8 mouse cellular contexts compared by ENCODE assay signal in the genomic region with DNA sequence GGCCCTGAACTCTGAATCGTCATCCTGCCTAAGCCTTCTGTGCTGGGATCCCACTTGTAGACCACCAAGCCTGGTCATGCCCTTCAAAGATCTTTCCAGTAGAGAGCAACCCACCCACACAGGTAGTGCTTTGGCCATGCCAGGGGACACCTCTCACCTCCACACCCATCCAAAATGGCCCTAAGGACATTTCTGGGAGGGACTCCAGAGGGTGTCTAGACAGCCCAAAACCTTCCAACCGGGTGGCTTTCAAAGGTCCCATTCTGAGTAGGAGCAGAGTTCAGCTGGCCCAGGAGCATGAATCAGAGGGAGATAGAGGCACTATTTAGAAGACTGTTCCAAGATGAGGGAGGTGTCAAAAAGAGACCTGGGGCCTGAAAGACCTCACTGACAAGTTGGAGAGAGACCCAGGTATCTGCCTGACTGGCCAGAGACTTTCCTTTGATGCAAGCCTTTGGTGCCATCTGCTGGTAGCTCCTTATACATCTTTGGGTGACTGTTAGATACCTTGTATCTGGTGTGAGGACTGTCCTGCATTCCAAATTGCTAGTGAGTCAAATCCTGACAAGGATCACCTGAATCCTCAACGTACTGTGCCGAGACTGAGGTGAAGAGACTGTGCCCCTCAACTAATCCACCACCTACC. TPM values are rescaled to one million over a fixed set of nuclear protein-coding genes. Genes with fewer than 3 reads are reported as not detected.
A peak's percentile ranks its signal among the peaks of the same experiment; 100 is the strongest.
DNase-seq lines count a peak whose midpoint lies in the region; ATAC-seq and TF ChIP-seq lines count a peak whose summit lies in the region.

No protein-coding gene starts in this region.

- no peak overlapping the region for H3K4me2 ChIP-seq in kidney, postnatal 0 days (ENCODE audit: low read length)
- H3K4me2 ChIP-seq in liver, embryonic 11.5 days: no peak overlapping the region
- no peak overlapping the region for H3K4me2 ChIP-seq in neural tube, embryonic 15.5 days

- H3K36me3 ChIP-seq in C2C12 (ENCODE audit: control insufficient read depth, insufficient read depth): no peaks in the 10 kb centered on the region
- no peaks in the 10 kb centered on the region for H3K36me3 ChIP-seq in kidney, postnatal 0 days (ENCODE audit: insufficient read depth, low read length)
- no peaks in the 10 kb centered on the region for H3K36me3 ChIP-seq in liver, embryonic 11.5 days (ENCODE audit: control insufficient read depth, insufficient read depth, low read length)
- no peaks in the 10 kb centered on the region for H3K36me3 ChIP-seq in neural tube, embryonic 15.5 days

- no peaks in the 10 kb centered on the region for H3K79me2 ChIP-seq in C2C12 (ENCODE audit: control insufficient read depth, insufficient read depth)

- H3K4me3 ChIP-seq in C2C12 (ENCODE audit: insufficient read depth, poor library complexity, severe bottlenecking): no peak overlapping the region
- no peak overlapping the region for H3K4me3 ChIP-seq in kidney, postnatal 0 days (replicated peaks; ENCODE audit: low read depth, low read length)
- no peak overlapping the region for H3K4me3 ChIP-seq in liver, embryonic 11.5 days (ENCODE audit: low read depth, low read length)
- H3K4me3 ChIP-seq in neural tube, embryonic 15.5 days (replicated peaks): no peak overlapping the region

- no peak overlapping the region for H3K27ac ChIP-seq in kidney, postnatal 0 days
- H3K27ac ChIP-seq in liver, embryonic 11.5 days (ENCODE audit: low read depth, low read length): peak overlapping the region; percentile 88
- no peak overlapping the region for H3K27ac ChIP-seq in neural tube, embryonic 15.5 days (replicated peaks)

- peak; percentile 46 for TF ChIP-seq CTCF in C2C12 (IDR thresholded peaks at IDR 0.05; ENCODE audit: control insufficient read depth, insufficient read depth, insufficient read length)
- peak; percentile 91 for TF ChIP-seq CTCF in kidney, postnatal 0 days (IDR thresholded peaks at IDR 0.05; ENCODE audit: low read depth)

- peak; percentile 74 for ATAC-seq in common myeloid progenitor, adult 5-6 weeks (replicated peaks; ENCODE audit: low read depth, poor library complexity, severe bottlenecking)
- no peak for ATAC-seq in kidney, postnatal 0 days (replicated peaks; ENCODE audit: low FRiP score, low read depth)
- peak; percentile 75 for ATAC-seq in liver, embryonic 11.5 days (replicated peaks; ENCODE audit: low FRiP score)
- peak; percentile 72; the same call in 1 of the 2 replicates for ATAC-seq in neural tube, embryonic 15.5 days (ENCODE audit: low FRiP score)

- no peak overlapping the region for H3K9ac ChIP-seq in kidney, postnatal 0 days (ENCODE audit: low read depth, low read length)
- H3K9ac ChIP-seq in liver, embryonic 11.5 days (ENCODE audit: low read depth, low read length): peak overlapping the region; percentile 54
- H3K9ac ChIP-seq in neural tube, embryonic 15.5 days (replicated peaks): no peak overlapping the region

- no peaks in the 10 kb centered on the region for H3K9me3 ChIP-seq in kidney, postnatal 0 days (replicated peaks; ENCODE audit: low read length)
- H3K9me3 ChIP-seq in liver, embryonic 11.5 days (ENCODE audit: control insufficient read depth, low read length): no peaks in the 10 kb centered on the region
- H3K9me3 ChIP-seq in neural tube, embryonic 15.5 days (replicated peaks): no peaks in the 10 kb centered on the region

- no peaks in the 10 kb centered on the region for H3K79me3 ChIP-seq in C2C12 (ENCODE audit: low read depth)

- 56% methylated on average over 4 of the region's 4 CpGs for WGBS in kidney, postnatal 0 days
- 58% methylated on average over 4 of the region's 4 CpGs for whole genome bisulfite sequencing in liver, embryonic 11.5 days
- 69% methylated on average over 4 of the region's 4 CpGs for WGBS in neural tube, embryonic 15.5 days

- peaks cover 4% of the 10 kb centered on the region for H3K27me3 ChIP-seq in C2C12 (ENCODE audit: control insufficient read depth, insufficient read depth, insufficient read length)
- no peaks in the 10 kb centered on the region for H3K27me3 ChIP-seq in kidney, postnatal 0 days (ENCODE audit: insufficient read depth, low read length)
- peaks cover 10% of the 10 kb centered on the region for H3K27me3 ChIP-seq in liver, embryonic 11.5 days (replicated peaks; ENCODE audit: control insufficient read depth, insufficient read depth, low read length)
- peaks cover 40% of the 10 kb centered on the region for H3K27me3 ChIP-seq in neural tube, embryonic 15.5 days (replicated peaks)

- no peak overlapping the region for H3ac ChIP-seq in C2C12 (ENCODE audit: control insufficient read depth, insufficient read length, low read depth)

- DNase-seq in T-cell, adult 2 months (ENCODE audit: low spot score): peak; percentile 72
- peak; percentile 23 to 52 for DNase-seq in heart, adult 9 months (ENCODE audit: low spot score in 2 of 2)
- peak; percentile 90 for DNase-seq in kidney, postnatal 0 days (ENCODE audit: low spot score)
- no peak for DNase-seq in liver, embryonic 11.5 days (ENCODE audit: low spot score)
- peak; percentile 41 to 67 for DNase-seq in thymus, postnatal 10 days (ENCODE audit: low spot score in 2 of 2)

- H3K4me1 ChIP-seq in kidney, postnatal 0 days (replicated peaks; ENCODE audit: insufficient read depth, low read length): no peaks in the 10 kb centered on the region
- H3K4me1 ChIP-seq in liver, embryonic 11.5 days (replicated peaks; ENCODE audit: control insufficient read depth, insufficient read depth, low read length): peaks cover 13% of the 10 kb centered on the region
- H3K4me1 ChIP-seq in neural tube, embryonic 15.5 days: 0 out of 2 replicates have a peak, but pooled peaks cover 3% of the 10 kb centered on the region

TF ChIP-seq in C2C12, 6 proteins besides CTCF, POLR2A, EP300 and RAD21:
- no peak for TF ChIP-seq USF1 (IDR thresholded peaks at IDR 0.05; ENCODE audit: low read depth)
- TF ChIP-seq MAX (IDR thresholded peaks at IDR 0.05): no peak
- TF ChIP-seq CEBPB (IDR thresholded peaks at IDR 0.05; ENCODE audit: low read depth): no peak
- TF ChIP-seq MYOG (IDR thresholded peaks at IDR 0.05; ENCODE audit: control insufficient read depth, extremely low read depth, insufficient read length): no peak
- no peak for TF ChIP-seq MYOD1 (IDR thresholded peaks at IDR 0.05; ENCODE audit: control insufficient read depth, insufficient read length, low read depth)
- TF ChIP-seq FOSL1 (IDR thresholded peaks at IDR 0.05; ENCODE audit: insufficient read depth, low read length, poor library complexity, severe bottlenecking): no peak

RNA-seq across cellular contexts. Expression of a gene that starts 24.5 kb away (rescaled TPM):
- polyA plus RNA-seq in C2C12 (2012; fragmentation: generic; extraction: Trizol): 0.67 TPM
- 1.1 TPM in 1 of 2 replicates, not detected in the other for total RNA-seq in common myeloid progenitor, adult 5-6 weeks (2017)
- 76.5 and 77.1 TPM in 2 replicates for polyA plus RNA-seq in kidney, postnatal 0 days (2015; fragmentation: Nextera tagmentation; extraction: Ambion mirVana)
- 5.4 and 7.7 TPM in 2 replicates for polyA plus RNA-seq in liver, embryonic 11.5 days (2014; fragmentation: Nextera tagmentation; extraction: Ambion mirVana)
- polyA plus RNA-seq in neural tube, embryonic 15.5 days (2015; fragmentation: Nextera tagmentation; extraction: Ambion mirVana): 0.23 and 10.7 TPM in 2 replicates

RNA-seq across cellular contexts. Expression of a gene that starts 28.8 kb away (rescaled TPM):
- 252 TPM for polyA plus RNA-seq in C2C12 (2012; fragmentation: generic; extraction: Trizol)
- total RNA-seq in common myeloid progenitor, adult 5-6 weeks (2017): 295 and 302 TPM in 2 replicates
- polyA plus RNA-seq in kidney, postnatal 0 days (2015; fragmentation: Nextera tagmentation; extraction: Ambion mirVana): 420 and 440 TPM in 2 replicates
- 442 and 472 TPM in 2 replicates for polyA plus RNA-seq in liver, embryonic 11.5 days (2014; fragmentation: Nextera tagmentation; extraction: Ambion mirVana)
- polyA plus RNA-seq in neural tube, embryonic 15.5 days (2015; fragmentation: Nextera tagmentation; extraction: Ambion mirVana): 269 and 298 TPM in 2 replicates

RNA-seq across cellular contexts. Expression of a gene that starts 35.7 kb away (rescaled TPM):
- 18.9 TPM for polyA plus RNA-seq in C2C12 (2012; fragmentation: generic; extraction: Trizol)
- 7.4 and 9.0 TPM in 2 replicates for total RNA-seq in common myeloid progenitor, adult 5-6 weeks (2017)
- 40.5 and 45.3 TPM in 2 replicates for polyA plus RNA-seq in kidney, postnatal 0 days (2015; fragmentation: Nextera tagmentation; extraction: Ambion mirVana)
- polyA plus RNA-seq in liver, embryonic 11.5 days (2014; fragmentation: Nextera tagmentation; extraction: Ambion mirVana): 22.2 and 27.4 TPM in 2 replicates
- 50.5 and 55.8 TPM in 2 replicates for polyA plus RNA-seq in neural tube, embryonic 15.5 days (2015; fragmentation: Nextera tagmentation; extraction: Ambion mirVana)

RNA-seq across cellular contexts. Expression of a gene that starts 35.7 kb away (rescaled TPM):
- polyA plus RNA-seq in C2C12 (2012; fragmentation: generic; extraction: Trizol): 21.4 TPM
- total RNA-seq in common myeloid progenitor, adult 5-6 weeks (2017): 18.7 and 29.1 TPM in 2 replicates
- polyA plus RNA-seq in kidney, postnatal 0 days (2015; fragmentation: Nextera tagmentation; extraction: Ambion mirVana): 64.1 and 64.2 TPM in 2 replicates
- 48.6 and 54.0 TPM in 2 replicates for polyA plus RNA-seq in liver, embryonic 11.5 days (2014; fragmentation: Nextera tagmentation; extraction: Ambion mirVana)
- 178 and 200 TPM in 2 replicates for polyA plus RNA-seq in neural tube, embryonic 15.5 days (2015; fragmentation: Nextera tagmentation; extraction: Ambion mirVana)

RNA-seq across cellular contexts. Expression of a gene that starts 50.7 kb away (rescaled TPM):
- 14.9 TPM for polyA plus RNA-seq in C2C12 (2012; fragmentation: generic; extraction: Trizol)
- 11.4 and 12.7 TPM in 2 replicates for total RNA-seq in common myeloid progenitor, adult 5-6 weeks (2017)
- 50.0 and 52.0 TPM in 2 replicates for polyA plus RNA-seq in kidney, postnatal 0 days (2015; fragmentation: Nextera tagmentation; extraction: Ambion mirVana)
- polyA plus RNA-seq in liver, embryonic 11.5 days (2014; fragmentation: Nextera tagmentation; extraction: Ambion mirVana): 35.0 and 41.6 TPM in 2 replicates
- polyA plus RNA-seq in neural tube, embryonic 15.5 days (2015; fragmentation: Nextera tagmentation; extraction: Ambion mirVana): 49.3 and 50.4 TPM in 2 replicates
